Mouse (Mus musculus): ENCODE data around the gene Cdcp2. TPM values are rescaled to one million over a fixed set of nuclear protein-coding genes. Genes with fewer than 3 reads are reported as not detected.

Cdcp2 gene
- polyA plus RNA-seq, 1 experiment = not detected

DNA sequence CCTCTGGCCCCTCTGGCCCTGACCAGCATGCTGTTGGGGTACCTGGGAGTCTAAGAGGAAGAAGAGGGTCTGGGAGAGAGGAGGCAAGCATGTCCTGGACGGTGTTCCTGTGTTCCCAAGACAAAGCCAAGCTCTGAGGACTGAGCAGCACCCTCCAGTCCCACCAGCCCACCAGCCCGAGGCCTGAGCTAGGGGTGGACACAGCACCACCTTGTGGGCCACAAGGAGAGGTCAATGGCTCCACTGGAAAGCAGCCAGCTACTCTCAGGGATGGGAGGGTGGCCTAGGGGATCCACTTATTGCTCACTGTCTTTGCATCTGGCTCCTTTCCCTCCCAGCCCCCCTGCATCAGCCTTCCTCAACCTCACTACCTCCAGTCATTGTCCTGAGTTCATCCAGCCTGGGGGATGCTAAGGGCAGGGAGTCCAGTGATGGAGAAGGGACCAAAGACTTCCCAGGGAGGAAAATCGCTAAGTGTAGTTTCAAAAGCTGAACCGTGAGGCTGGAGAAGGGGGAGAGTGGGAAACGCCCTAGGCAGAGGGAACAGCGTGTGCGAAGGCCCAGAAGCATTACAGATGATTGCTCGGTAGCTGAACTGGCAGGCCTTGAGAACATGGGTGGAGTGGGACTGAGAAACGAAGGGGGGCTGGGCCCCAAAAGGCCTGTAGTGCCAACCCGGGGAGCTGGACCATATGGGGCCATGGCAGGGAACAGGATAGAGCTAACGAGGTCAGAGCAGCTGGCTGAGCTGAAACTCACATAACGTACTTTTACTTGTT is 24.7 kb downstream of the Cdcp2 start:
- TF ChIP-seq CTCF (IDR thresholded peaks at IDR 0.05; ENCODE audit: control insufficient read depth, insufficient read depth, insufficient replicate concordance, low read depth, low read length) = no peak; the same call in 1 of the 2 replicates
- no peak for TF ChIP-seq POLR2A (IDR thresholded peaks at IDR 0.05; ENCODE audit: control insufficient read depth, low read depth, low read length)
- H3K27ac ChIP-seq (ENCODE audit: control insufficient read depth, insufficient read depth, low read depth, low read length) = no peak overlapping the region

DNA sequence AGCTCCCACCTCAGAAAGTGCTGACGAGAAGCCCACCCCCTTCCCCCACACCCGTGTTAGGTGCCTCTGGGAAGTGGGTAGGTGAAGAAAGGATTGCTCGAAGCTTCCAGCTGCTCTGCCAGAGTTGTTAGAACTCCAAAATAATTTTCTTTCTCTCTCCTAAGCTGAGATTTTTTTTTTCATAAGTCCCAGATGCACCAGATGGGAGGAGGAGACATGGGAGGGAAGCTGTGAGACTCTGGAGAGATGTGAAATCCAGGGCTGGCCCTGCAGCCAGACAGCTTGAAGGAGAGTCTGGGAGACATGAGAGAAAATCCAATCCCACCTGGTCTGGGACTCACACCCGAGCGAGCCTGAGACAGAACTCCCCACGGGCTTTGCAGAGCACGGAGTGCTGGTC is 27.7 kb downstream of the Cdcp2 start:
- Histone ChIP-seq H3K36me3 (ENCODE audit: control insufficient read depth, insufficient read depth, low read length) (no peaks in the 10 kb centered on the region), H3K4me3 (ENCODE audit: control insufficient read depth, low read depth, low read length) (no peak overlapping the region), H3K27ac (ENCODE audit: control insufficient read depth, insufficient read depth, low read depth, low read length) (no peak overlapping the region), H3K27me3 (ENCODE audit: control insufficient read depth, insufficient read depth, low read length) (no peaks in the 10 kb centered on the region), H3K4me1 (ENCODE audit: control insufficient read depth, insufficient read depth, low read length) (peaks cover 2% of the 10 kb centered on the region; the same call in 1 of the 2 replicates)
- TF ChIP-seq POLR2A (IDR thresholded peaks at IDR 0.05; ENCODE audit: control insufficient read depth, low read depth, low read length) = no peak
- no peak for TF ChIP-seq CTCF (IDR thresholded peaks at IDR 0.05; ENCODE audit: control insufficient read depth, insufficient read depth, insufficient replicate concordance, low read depth, low read length)

More for the DNA sequence above, 24.7 kb downstream of the Cdcp2 start:
- H3K27me3 ChIP-seq (ENCODE audit: control insufficient read depth, insufficient read depth, low read length) = no peaks in the 10 kb centered on the region
- no peaks in the 10 kb centered on the region; the same call in 1 of the 2 replicates for H3K4me1 ChIP-seq (ENCODE audit: control insufficient read depth, insufficient read depth, low read length)
- no peaks in the 10 kb centered on the region for H3K36me3 ChIP-seq (ENCODE audit: control insufficient read depth, insufficient read depth, low read length)
- no peak overlapping the region for H3K4me3 ChIP-seq (ENCODE audit: control insufficient read depth, low read depth, low read length)

DNA sequence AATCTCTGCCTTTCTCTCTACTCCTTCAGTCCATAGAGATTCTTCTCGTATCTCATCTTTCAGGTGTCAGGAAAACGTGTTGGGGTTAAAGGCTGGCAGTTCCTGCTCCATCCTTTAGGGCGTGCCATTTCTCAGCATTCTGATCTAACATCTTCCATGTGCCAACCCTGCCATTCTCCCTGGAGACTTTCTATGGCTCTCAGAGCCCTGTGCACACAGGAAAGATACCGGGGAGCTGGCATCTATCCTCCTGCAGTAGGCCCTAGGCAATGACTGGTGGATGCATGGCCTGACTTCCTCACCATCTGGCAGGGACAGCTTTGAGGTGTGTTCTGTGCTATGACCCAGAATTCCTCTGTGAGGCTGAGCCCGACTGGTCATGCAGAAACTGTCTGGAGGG is 28.4 kb downstream of the Cdcp2 start:
- Histone ChIP-seq H3K27me3 (ENCODE audit: control insufficient read depth, insufficient read depth, low read length) (no peaks in the 10 kb centered on the region), H3K27ac (ENCODE audit: control insufficient read depth, insufficient read depth, low read depth, low read length) (no peak overlapping the region), H3K4me1 (ENCODE audit: control insufficient read depth, insufficient read depth, low read length) (peaks cover 2% of the 10 kb centered on the region; the same call in 1 of the 2 replicates)

DNA sequence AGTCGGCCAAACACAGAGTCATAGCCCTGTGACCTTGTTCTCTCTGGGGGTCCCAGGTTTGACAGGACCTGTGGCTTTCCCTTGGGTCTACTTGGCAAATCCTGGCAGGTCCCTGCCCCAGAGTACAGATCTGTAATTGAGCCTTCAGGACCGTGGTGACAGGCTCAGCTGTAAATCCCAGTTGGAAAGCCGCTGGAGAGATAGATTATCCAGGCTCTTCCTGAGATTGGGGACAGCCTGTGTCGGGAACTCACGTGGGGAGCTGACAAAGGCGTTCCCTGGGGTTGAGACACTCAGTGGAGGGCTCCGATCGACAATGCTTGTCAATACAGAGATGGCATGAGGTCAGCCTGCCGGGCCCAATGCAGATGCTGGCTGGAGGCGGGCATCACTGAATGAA is 29.7 kb downstream of the Cdcp2 start:
- Histone ChIP-seq H3K27me3 (ENCODE audit: control insufficient read depth, insufficient read depth, low read length) (no peaks in the 10 kb centered on the region), H3K4me3 (ENCODE audit: control insufficient read depth, low read depth, low read length) (no peak overlapping the region), H3K27ac (ENCODE audit: control insufficient read depth, insufficient read depth, low read depth, low read length) (no peak overlapping the region), H3K4me1 (ENCODE audit: control insufficient read depth, insufficient read depth, low read length) (0 out of 2 replicates have a peak, but pooled peaks cover 2% of the 10 kb centered on the region), H3K36me3 (ENCODE audit: control insufficient read depth, insufficient read depth, low read length) (no peaks in the 10 kb centered on the region)
- TF ChIP-seq CTCF (IDR thresholded peaks at IDR 0.05; ENCODE audit: control insufficient read depth, insufficient read depth, insufficient replicate concordance, low read depth, low read length) = no peak

More for the DNA sequence above, 28.4 kb downstream of the Cdcp2 start:
- TF ChIP-seq CTCF (IDR thresholded peaks at IDR 0.05; ENCODE audit: control insufficient read depth, insufficient read depth, insufficient replicate concordance, low read depth, low read length) (no peak), POLR2A (IDR thresholded peaks at IDR 0.05; ENCODE audit: control insufficient read depth, low read depth, low read length) (no peak)
- no peak overlapping the region for H3K4me3 ChIP-seq (ENCODE audit: control insufficient read depth, low read depth, low read length)
- no peaks in the 10 kb centered on the region for H3K36me3 ChIP-seq (ENCODE audit: control insufficient read depth, insufficient read depth, low read length)

DNA sequence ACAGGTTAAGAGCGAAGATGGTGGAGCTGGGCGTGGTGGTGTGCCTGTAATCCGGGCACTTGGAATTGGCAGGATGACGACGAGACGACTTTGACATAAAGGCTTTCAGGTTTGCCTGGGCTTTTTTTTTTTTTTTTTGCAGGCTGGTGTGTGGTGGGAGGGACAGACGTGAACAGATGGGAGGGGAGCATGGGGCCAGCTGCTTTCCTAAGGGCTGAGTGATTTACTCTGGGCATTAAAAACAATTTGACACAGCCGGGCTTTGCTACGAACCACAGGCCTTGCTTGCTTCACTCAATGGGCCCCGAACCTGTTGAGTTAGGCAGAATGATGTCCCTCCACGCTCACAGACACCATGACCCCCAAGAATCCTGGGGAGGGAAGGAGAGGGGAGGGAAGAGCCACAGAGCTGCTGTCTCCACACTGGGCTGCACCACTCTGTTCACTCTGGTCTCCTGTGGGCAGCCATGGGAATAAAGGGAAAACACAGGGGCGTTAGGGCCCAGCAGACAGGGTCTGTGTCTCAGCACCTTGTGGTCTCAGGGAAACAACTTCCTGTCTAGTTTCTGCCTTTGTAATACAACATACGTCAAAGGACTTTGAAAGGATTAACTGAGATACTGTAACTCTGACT is 30.3 kb downstream of the Cdcp2 start:
- no peaks in the 10 kb centered on the region for H3K27me3 ChIP-seq (ENCODE audit: control insufficient read depth, insufficient read depth, low read length)
- H3K36me3 ChIP-seq (ENCODE audit: control insufficient read depth, insufficient read depth, low read length) = no peaks in the 10 kb centered on the region
- 0 out of 2 replicates have a peak, but pooled peaks cover 2% of the 10 kb centered on the region for H3K4me1 ChIP-seq (ENCODE audit: control insufficient read depth, insufficient read depth, low read length)
- H3K4me3 ChIP-seq (ENCODE audit: control insufficient read depth, low read depth, low read length) = no peak overlapping the region
- TF ChIP-seq POLR2A (IDR thresholded peaks at IDR 0.05; ENCODE audit: control insufficient read depth, low read depth, low read length) = no peak
- no peak overlapping the region for H3K27ac ChIP-seq (ENCODE audit: control insufficient read depth, insufficient read depth, low read depth, low read length)

DNA sequence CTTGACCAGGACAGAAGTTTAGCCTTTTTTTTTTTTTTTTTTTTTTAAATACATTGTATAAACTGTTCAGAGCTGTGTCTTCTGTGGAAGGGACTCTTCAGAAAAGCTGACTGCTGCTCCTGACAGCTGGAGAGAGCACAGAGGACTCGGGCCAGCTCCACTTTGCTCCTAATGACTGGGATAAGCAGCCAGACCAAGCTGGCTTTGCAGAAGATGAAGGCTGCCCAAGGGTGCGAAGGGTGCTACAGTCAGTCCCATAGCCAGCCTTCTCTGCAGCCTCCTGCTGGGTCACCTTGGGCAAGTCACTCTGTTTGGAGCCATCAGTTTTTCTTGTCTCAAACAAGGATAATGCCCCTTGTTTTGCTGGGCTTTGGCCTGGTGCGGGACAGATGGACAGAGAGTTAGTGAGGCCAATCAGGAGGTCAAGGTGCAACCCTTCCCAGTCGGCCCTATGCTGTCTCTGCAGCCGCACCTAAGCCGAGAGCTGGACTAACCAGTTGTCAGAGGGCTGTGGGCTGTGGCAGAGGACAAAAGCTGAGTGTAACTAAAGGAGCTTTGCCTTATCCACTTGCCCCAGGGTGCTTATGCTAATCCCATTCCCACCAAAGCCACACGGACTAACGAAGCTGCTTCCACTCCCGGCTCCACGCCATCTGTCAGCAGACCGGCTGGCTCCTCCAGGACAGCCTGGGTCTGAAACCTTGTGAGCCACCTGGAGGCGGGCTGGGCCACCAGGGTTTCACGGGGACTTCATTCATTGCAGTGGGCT is 31.4 kb downstream of the Cdcp2 start:
- TF ChIP-seq CTCF (IDR thresholded peaks at IDR 0.05; ENCODE audit: control insufficient read depth, insufficient read depth, insufficient replicate concordance, low read depth, low read length) (no peak), POLR2A (IDR thresholded peaks at IDR 0.05; ENCODE audit: control insufficient read depth, low read depth, low read length) (no peak)
- no peak overlapping the region for H3K27ac ChIP-seq (ENCODE audit: control insufficient read depth, insufficient read depth, low read depth, low read length)
- no peaks in the 10 kb centered on the region for H3K27me3 ChIP-seq (ENCODE audit: control insufficient read depth, insufficient read depth, low read length)
- H3K4me1 ChIP-seq (ENCODE audit: control insufficient read depth, insufficient read depth, low read length) = 0 out of 2 replicates have a peak, but pooled peaks cover 2% of the 10 kb centered on the region
- H3K36me3 ChIP-seq (ENCODE audit: control insufficient read depth, insufficient read depth, low read length) = no peaks in the 10 kb centered on the region
- H3K4me3 ChIP-seq (ENCODE audit: control insufficient read depth, low read depth, low read length) = no peak overlapping the region

DNA sequence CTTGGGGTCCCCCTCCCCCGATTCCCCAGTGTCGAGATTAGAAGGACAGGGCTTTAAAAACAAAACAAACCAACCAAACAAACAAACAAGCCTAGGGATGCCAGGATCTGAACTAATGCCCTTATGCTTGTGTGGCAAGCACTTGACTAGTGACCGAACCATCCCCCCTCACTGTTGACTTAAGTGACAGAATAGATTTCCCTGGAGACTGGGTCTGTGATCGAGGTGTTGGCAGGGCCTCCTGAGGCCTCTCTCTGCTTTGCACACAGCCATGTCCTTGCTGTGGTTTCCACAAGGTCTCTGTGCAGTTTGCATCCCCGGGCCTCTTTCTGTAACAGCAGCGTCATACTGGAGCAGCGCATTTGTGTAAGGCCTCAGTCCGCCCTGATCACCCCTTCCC is 32.7 kb downstream of the Cdcp2 start:
- Histone ChIP-seq H3K27me3 (ENCODE audit: control insufficient read depth, insufficient read depth, low read length) (no peaks in the 10 kb centered on the region), H3K36me3 (ENCODE audit: control insufficient read depth, insufficient read depth, low read length) (no peaks in the 10 kb centered on the region), H3K27ac (ENCODE audit: control insufficient read depth, insufficient read depth, low read depth, low read length) (no peak overlapping the region), H3K4me3 (ENCODE audit: control insufficient read depth, low read depth, low read length) (no peak overlapping the region), H3K4me1 (ENCODE audit: control insufficient read depth, insufficient read depth, low read length) (0 out of 2 replicates have a peak, but pooled peaks cover 2% of the 10 kb centered on the region)
- TF ChIP-seq POLR2A (IDR thresholded peaks at IDR 0.05; ENCODE audit: control insufficient read depth, low read depth, low read length) (no peak), CTCF (IDR thresholded peaks at IDR 0.05; ENCODE audit: control insufficient read depth, insufficient read depth, insufficient replicate concordance, low read depth, low read length) (no peak)

All from testis, adult 2 months (tissue).